Mouse (Mus musculus) ovary, postnatal 36 days (tissue): Measurements from ENCODE around the gene Lrrc66.

Experiments used
- DNase-seq: peaks from one replicate; pipeline ENCODE4 v3.0.0; 2022; ENCODE audit warnings: low spot score, mixed read lengths

The Lrrc66 gene

GRCm38 (mm10) chr5:73556733-73557425 is 75.4 kb downstream of the Lrrc66 start:
- no peak for DNase-seq
